Mouse (Mus musculus) embryonic fibroblast, embryonic 13.5 days (primary cell): ENCODE measurements around the gene Alg2. TPM values are rescaled to one million over a fixed set of nuclear protein-coding genes. Genes with fewer than 3 reads are reported as not detected.

ENCODE experiments used
- H3K27ac ChIP-seq: 2 replicates; pipeline ENCODE4 v1.5.1; 2012; ENCODE audit warnings: low read length, control low read depth, inconsistent platforms; ENCODE audit not compliant: insufficient read depth
- H3K4me1 ChIP-seq: 2 replicates; pipeline ENCODE4 v1.6.1; 2011; ENCODE audit warnings: low read length; ENCODE audit not compliant: control insufficient read depth, insufficient read depth
- H3K4me3 ChIP-seq: 2 replicates; pipeline ENCODE4 v1.5.1; 2011; ENCODE audit warnings: mild to moderate bottlenecking, control low read depth, low read length; ENCODE audit not compliant: insufficient read depth
- CTCF ChIP-seq: IDR thresholded peaks from 2 replicates; pipeline ENCODE4 v1.5.1; 2011; ENCODE audit warnings: mild to moderate bottlenecking, control low read depth, low read length, moderate library complexity, borderline replicate concordance; ENCODE audit not compliant: insufficient read depth
- POLR2A ChIP-seq: IDR thresholded peaks from 2 replicates; pipeline ENCODE4 v1.6.1; 2011; ENCODE audit warnings: low read depth, mild to moderate bottlenecking, control low read depth, low read length, moderate library complexity
- polyA plus RNA-seq: library from polyadenylated mRNA; stranded (reverse); fragments of >200 nt; gene quantifications from 2 replicates; pipeline ENCODE4 v1.2.4, GENCODE M21; 2011; ENCODE audit warnings: low read depth; ENCODE audit not compliant: missing spikeins, insufficient read length

The Alg2 gene
- polyA plus RNA-seq, 1 experiment = 34.0 TPM

- Histone ChIP-seq H3K4me3 (peak overlapping the region; percentile 81), H3K4me1 (peaks cover 6% of the 10 kb centered on the region; the same call in 1 of the 2 replicates), H3K27ac (peak overlapping the region; percentile 61; the same call in 1 of the 2 replicates)
- TF ChIP-seq POLR2A = no peak
- no peak for TF ChIP-seq CTCF
Observed at GRCm38 (mm10) chr4:47473586-47473967, 556 bp downstream of the Alg2 start.

- TF ChIP-seq CTCF (no peak), POLR2A (no peak)
- Histone ChIP-seq H3K27ac (no peak overlapping the region), H3K4me3 (no peak overlapping the region), H3K4me1 (no peaks in the 10 kb centered on the region)
Observed at GRCm38 (mm10) chr4:47467196-47467595, 6.9 kb downstream of the Alg2 start.

GRCm38 (mm10) chr4:47449586-47450522, 24.3 kb downstream of the Alg2 start:
- no peak overlapping the region for H3K4me3 ChIP-seq
- H3K4me1 ChIP-seq = no peaks in the 10 kb centered on the region
- no peak for TF ChIP-seq CTCF
- no peak for TF ChIP-seq POLR2A
- no peak overlapping the region for H3K27ac ChIP-seq

- Histone ChIP-seq H3K27ac (no peak overlapping the region), H3K4me1 (no peaks in the 10 kb centered on the region), H3K4me3 (no peak overlapping the region)
- no peak for TF ChIP-seq POLR2A
- TF ChIP-seq CTCF = no peak
Observed at GRCm38 (mm10) chr4:47449116-47449515, 25.0 kb downstream of the Alg2 start.

- no peak overlapping the region for H3K4me3 ChIP-seq
- no peak overlapping the region for H3K27ac ChIP-seq
- no peaks in the 10 kb centered on the region for H3K4me1 ChIP-seq
- no peak for TF ChIP-seq CTCF
- no peak for TF ChIP-seq POLR2A
Observed at GRCm38 (mm10) chr4:47448526-47448925, 25.6 kb downstream of the Alg2 start.

- Histone ChIP-seq H3K27ac (no peak overlapping the region), H3K4me1 (no peaks in the 10 kb centered on the region; the same call in 1 of the 2 replicates), H3K4me3 (no peak overlapping the region)
- TF ChIP-seq CTCF = no peak
- no peak for TF ChIP-seq POLR2A
Observed at GRCm38 (mm10) chr4:47440951-47441350, 33.2 kb downstream of the Alg2 start.

GRCm38 (mm10) chr4:47438956-47439355, 35.2 kb downstream of the Alg2 start:
- no peak for TF ChIP-seq POLR2A
- TF ChIP-seq CTCF = no peak
- no peak overlapping the region for H3K27ac ChIP-seq
- H3K4me1 ChIP-seq = no peaks in the 10 kb centered on the region; the same call in 1 of the 2 replicates
- no peak overlapping the region for H3K4me3 ChIP-seq

- no peaks in the 10 kb centered on the region; the same call in 1 of the 2 replicates for H3K4me1 ChIP-seq
- no peak overlapping the region for H3K27ac ChIP-seq
- H3K4me3 ChIP-seq = peak overlapping the region; percentile 49
- peak; percentile 97 for TF ChIP-seq CTCF
- peak; percentile 33; the same call in 1 of the 2 replicates for TF ChIP-seq POLR2A
Observed at GRCm38 (mm10) chr4:47437365-47438340, 36.5 kb downstream of the Alg2 start.

- TF ChIP-seq POLR2A (no peak), CTCF (no peak)
- Histone ChIP-seq H3K4me1 (no peaks in the 10 kb centered on the region; the same call in 1 of the 2 replicates), H3K27ac (no peak overlapping the region), H3K4me3 (no peak overlapping the region)
Observed at GRCm38 (mm10) chr4:47435566-47436360, 38.4 kb downstream of the Alg2 start.
